Mouse (Mus musculus) CH12.LX (cell line): ENCODE measurements around the gene Gm17349. TPM values are rescaled to one million over a fixed set of nuclear protein-coding genes. Genes with fewer than 3 reads are reported as not detected.

Experiments
- DNase-seq: peaks from one replicate; pipeline ENCODE4 v3.0.0-alpha.2; 2013; ENCODE audit errors: extremely low read depth
- H3K27ac ChIP-seq: 2 replicates; pipeline ENCODE4 v1.5.1; 2012; ENCODE audit warnings: low read depth, mild to moderate bottlenecking, control low read depth, moderate library complexity; ENCODE audit not compliant: insufficient read depth
- H3K27me3 ChIP-seq: replicated peaks from 2 replicates; pipeline ENCODE3; 2012; ENCODE audit warnings: inconsistent platforms
- H3K36me3 ChIP-seq, 2 experiments: replicated peaks in 1 of 2; 2 replicates each; pipeline versions ENCODE3 to v1.6.1; 2012; ENCODE audit warnings: inconsistent platforms in 1 of 2, low read length in 1 of 2, mild to moderate bottlenecking in 1 of 2, mixed read lengths in 1 of 2, moderate library complexity in 1 of 2; ENCODE audit not compliant: control insufficient read depth in 1 of 2, insufficient read depth in 1 of 2
- H3K4me1 ChIP-seq, 2 experiments: 2 replicates each; pipeline ENCODE4 v1.6.1; 2012; ENCODE audit warnings: inconsistent platforms in 1 of 2, moderate library complexity in 1 of 2; ENCODE audit not compliant: insufficient read depth in 2 of 2, control insufficient read depth in 1 of 2
- H3K4me2 ChIP-seq: 2 replicates; pipeline ENCODE4 v1.6.1; 2012; ENCODE audit warnings: low read depth, mild to moderate bottlenecking, control low read depth; ENCODE audit not compliant: poor library complexity, insufficient read depth, severe bottlenecking
- H3K4me3 ChIP-seq, 3 experiments: fragments of 150-350 bp in 1 of 3; sonication (generic) in 1 of 3; replicated peaks in 1 of 3; 2 replicates each; pipeline versions ENCODE3 to v1.5.1; 2011 to 2012; ENCODE audit warnings: low read depth in 2 of 3, low read length in 2 of 3, mild to moderate bottlenecking in 2 of 3, moderate library complexity in 2 of 3, control low read depth in 1 of 3, improper control_type of control experiment in 1 of 3, inconsistent platforms in 1 of 3, mixed read lengths in 1 of 3; ENCODE audit not compliant: poor library complexity in 1 of 3
- H3K79me2 ChIP-seq: replicated peaks from 2 replicates; pipeline ENCODE4 v1.6.1; 2012; ENCODE audit warnings: mild to moderate bottlenecking, moderate library complexity; ENCODE audit not compliant: control insufficient read depth, poor library complexity, insufficient read depth, severe bottlenecking; ENCODE audit errors: extremely low read depth
- H3K9ac ChIP-seq: 2 replicates; pipeline ENCODE4 v1.6.1; 2012; ENCODE audit warnings: low read depth, mild to moderate bottlenecking, control low read depth, moderate library complexity; ENCODE audit not compliant: insufficient read depth
- H3K9me3 ChIP-seq: replicated peaks from 2 replicates; pipeline ENCODE3; 2012; ENCODE audit warnings: low read length, inconsistent platforms, mixed read lengths
- EP300 ChIP-seq: IDR thresholded peaks from 2 replicates; pipeline ENCODE4 v1.6.1; 2011; ENCODE audit warnings: low read length, improper control_type of control experiment
- HCFC1 ChIP-seq: IDR thresholded peaks from 2 replicates; pipeline ENCODE4 v1.6.1; 2012; ENCODE audit warnings: low read depth, mild to moderate bottlenecking, inconsistent platforms, low read length, improper control_type of control experiment
- IRF4 ChIP-seq: IDR thresholded peaks from 2 replicates; pipeline ENCODE4 v1.6.1; 2014; ENCODE audit warnings: low read depth, mild to moderate bottlenecking, inconsistent platforms, low read length, improper control_type of control experiment
- JUN ChIP-seq: IDR thresholded peaks from 2 replicates; pipeline ENCODE4 v1.6.1; 2011; ENCODE audit warnings: low read depth, mild to moderate bottlenecking, low read length, improper control_type of control experiment, moderate library complexity; ENCODE audit not compliant: insufficient read depth
- MAZ ChIP-seq: IDR thresholded peaks from 2 replicates; pipeline ENCODE4 v1.6.1; 2012; ENCODE audit warnings: low read depth, mild to moderate bottlenecking, inconsistent platforms, low read length, improper control_type of control experiment, moderate library complexity
- NELFE ChIP-seq: IDR thresholded peaks from 2 replicates; pipeline ENCODE4 v1.6.1; 2011; ENCODE audit warnings: low read depth, low read length, improper control_type of control experiment
- NRF1 ChIP-seq: IDR thresholded peaks from 2 replicates; pipeline ENCODE4 v1.6.1; 2014; ENCODE audit warnings: low read depth, mild to moderate bottlenecking, inconsistent platforms, low read length, improper control_type of control experiment, moderate library complexity
- POLR2AphosphoS2 ChIP-seq: IDR thresholded peaks from 2 replicates; pipeline ENCODE4 v1.6.1; 2011; ENCODE audit warnings: low read depth, low read length, improper control_type of control experiment
- SIN3A ChIP-seq: IDR thresholded peaks from 2 replicates; pipeline ENCODE4 v1.6.1; 2012; ENCODE audit warnings: low read length, improper control_type of control experiment, inconsistent platforms
- SMC3 ChIP-seq: IDR thresholded peaks from 2 replicates; pipeline ENCODE4 v1.6.1; 2011; ENCODE audit warnings: low read depth, low read length, improper control_type of control experiment
- USF2 ChIP-seq: conservative IDR thresholded peaks from 2 replicates; pipeline ENCODE4 v1.6.1; 2011; ENCODE audit warnings: low read depth, low read length, improper control_type of control experiment
- dilution Hi-C: fragments of 300-500 bp; cut with MboI; formaldehyde crosslinking; loops from 2 replicates; pipeline ENCODE4 v1.14.3; 2020; ENCODE audit warnings: low sequenced_read_pairs; ENCODE audit not compliant: extremely low pct_unique_long_range_greater_than_20kb, extremely low pct_ligation_motif_present
- in situ Hi-C: fragments of 300-500 bp; cut with MboI; formaldehyde crosslinking; loops from 3 replicates; pipeline ENCODE4 v1.14.3; 2019; ENCODE audit warnings: low sequenced_read_pairs, low pct_ligation_motif_present, low pct_unique_long_range_greater_than_20kb, mixed read lengths
- polyA plus RNA-seq: library from polyadenylated mRNA; unstranded; fragments of >175 nt; gene quantifications from 2 replicates; pipeline ENCODE4 v1.2.1, GENCODE M21; 2012; ENCODE audit warnings: low read depth; ENCODE audit not compliant: insufficient read length
- total RNA-seq, 2 experiments: library from RNA; depleted of rRNA; stranded (reverse); fragments of 300-350 nt in 1 of 2; fragments of >200 nt in 1 of 2; gene quantifications; 2 replicates each; pipeline ENCODE4 v1.2.3; 2012 to 2014

The Gm17349 gene
- total and polyA plus RNA-seq, 3 experiments, result 2.1 TPM; not detected in 2

DNA sequence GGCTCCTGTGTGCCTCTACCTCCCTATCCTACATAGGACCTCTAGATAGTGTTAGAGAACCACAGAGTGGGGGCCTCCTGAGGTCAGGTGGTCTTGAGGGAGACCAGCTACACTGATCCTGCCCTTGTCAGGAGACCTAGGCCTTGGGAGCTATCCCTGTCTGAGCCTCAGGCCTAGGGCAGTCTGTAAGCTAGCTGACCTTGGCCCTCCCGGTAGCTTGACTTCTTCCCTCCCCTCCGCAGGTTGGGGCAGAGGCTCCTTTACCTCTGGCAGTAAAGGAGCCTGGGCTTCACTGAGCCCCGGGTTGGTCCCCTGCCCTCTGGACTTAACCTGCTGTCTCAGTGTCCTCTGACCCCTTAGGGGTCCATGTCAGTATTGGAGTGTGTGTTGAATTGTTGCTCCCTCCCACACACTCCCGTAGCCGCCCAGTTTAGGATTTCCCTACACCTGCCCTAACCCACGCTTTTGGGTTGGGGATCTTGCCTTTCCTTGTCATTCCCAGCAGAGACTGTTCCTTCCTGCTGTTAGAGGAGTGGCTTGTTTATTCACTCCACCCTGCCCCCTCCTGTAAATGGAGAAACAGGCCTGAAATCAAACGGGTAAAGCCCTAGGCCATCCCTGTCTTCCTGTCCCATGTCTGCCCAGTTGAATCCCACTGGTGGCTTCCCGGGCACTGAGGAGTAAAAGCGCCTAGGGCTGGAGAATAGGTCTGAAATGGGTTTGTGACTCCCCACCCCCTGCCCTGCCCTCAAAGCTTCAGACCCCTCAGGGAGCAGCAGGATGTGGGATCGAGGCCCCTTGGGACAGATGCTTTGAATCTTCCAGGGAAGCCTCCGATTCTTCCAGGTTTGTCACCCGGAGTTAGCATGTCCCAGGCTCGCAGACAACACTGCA is 7.6 kb upstream of the Gm17349 start:
- Histone ChIP-seq H3K27me3 (no peaks in the 10 kb centered on the region), H3K36me3 (peaks cover 52 to 92% of the 10 kb centered on the region in 2 experiments), H3K27ac (no peak overlapping the region), H3K4me1 (peaks cover 0 to 13% of the 10 kb centered on the region in 2 experiments; a peak in 2 of 4 replicates), H3K4me2 (no peak overlapping the region), H3K4me3 (no peak overlapping the region), H3K9me3 (no peaks in the 10 kb centered on the region), H3K79me2 (no peaks in the 10 kb centered on the region), H3K9ac (no peak overlapping the region)
- no peak for DNase-seq
- in situ Hi-C loops, result no loop called here
- dilution Hi-C loops, result no loop called here
- no peak for TF ChIP-seq NRF1
- TF ChIP-seq JUN, result no peak
- TF ChIP-seq HCFC1, result no peak

DNA sequence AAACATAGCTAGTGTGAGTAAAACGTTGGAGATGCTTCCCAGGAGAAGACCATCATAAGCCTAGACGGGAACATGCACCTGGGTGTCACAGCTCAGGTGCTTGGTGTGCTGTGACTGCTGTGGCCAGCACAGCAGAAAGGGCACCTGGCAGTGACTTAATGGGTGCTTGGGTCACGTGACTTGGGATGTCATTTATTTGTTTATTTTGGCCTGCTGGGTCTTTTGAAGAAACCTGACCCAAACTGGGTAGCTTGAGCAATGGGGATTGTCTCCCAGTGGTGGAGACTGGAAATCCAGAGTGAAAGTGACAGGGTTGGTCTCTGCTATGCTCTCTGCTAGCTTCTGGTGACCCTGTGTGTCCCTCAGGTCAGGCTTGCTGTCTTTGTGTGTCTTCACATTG is 6.2 kb upstream of the Gm17349 start:
- no peak for DNase-seq
- H3K9me3 ChIP-seq, result no peaks in the 10 kb centered on the region
- H3K9ac ChIP-seq, result no peak overlapping the region
- H3K36me3 ChIP-seq, result peaks cover 63 to 91% of the 10 kb centered on the region in 2 experiments
- no peaks in the 10 kb centered on the region for H3K27me3 ChIP-seq
- dilution Hi-C loops (no loop called here), in situ Hi-C loops (no loop called here)
- TF ChIP-seq NELFE (no peak), USF2 (no peak), SMC3 (no peak), EP300 (no peak), POLR2AphosphoS2 (no peak), IRF4 (no peak), SIN3A (no peak), HCFC1 (no peak), MAZ (no peak)
- H3K4me2 ChIP-seq, result no peak overlapping the region
- H3K4me3 ChIP-seq, result no peak overlapping the region
- H3K79me2 ChIP-seq, result no peaks in the 10 kb centered on the region
- no peak overlapping the region for H3K27ac ChIP-seq
- peaks cover 0 to 13% of the 10 kb centered on the region in 2 experiments; a peak in 2 of 4 replicates for H3K4me1 ChIP-seq
